Mouse (Mus musculus): ENCODE measurements around the gene Avil.

Gene Avil

GRCm38 (mm10) chr10:127000529-127000928 lies at the start of gene Avil:
Gene Avil, plus strand, starts transcription at chr10:127000709.
- in situ Hi-C loops (cut with MboI; ENCODE audit: unreplicated experiment in 2 of 2): no loop called here

- in situ Hi-C loops (cut with MboI; ENCODE audit: unreplicated experiment in 2 of 2): no loop called here
Measured at GRCm38 (mm10) chr10:126952375-126952774, 48.1 kb upstream of the Avil start.

- in situ Hi-C loops (cut with MboI; ENCODE audit: unreplicated experiment in 2 of 2): no loop called here
Measured at GRCm38 (mm10) chr10:126953029-126953471, 47.5 kb upstream of the Avil start.

- in situ Hi-C loops (cut with MboI; ENCODE audit: unreplicated experiment in 2 of 2): no loop called here
Measured at GRCm38 (mm10) chr10:126956692-126957358, 43.7 kb upstream of the Avil start.

GRCm38 (mm10) chr10:126957359-126958107 lies 43.0 kb upstream of the Avil start:
- in situ Hi-C loops (cut with MboI; ENCODE audit: unreplicated experiment in 2 of 2): no loop called here

- in situ Hi-C loops (cut with MboI; ENCODE audit: unreplicated experiment in 2 of 2): no loop called here
Measured at GRCm38 (mm10) chr10:126960496-126960895, 40.0 kb upstream of the Avil start.

GRCm38 (mm10) chr10:126961757-126962156 lies 38.8 kb upstream of the Avil start:
- in situ Hi-C loops (cut with MboI; ENCODE audit: unreplicated experiment in 2 of 2): no loop called here

GRCm38 (mm10) chr10:126962271-126962965 lies 38.1 kb upstream of the Avil start:
- in situ Hi-C loops (cut with MboI; ENCODE audit: unreplicated experiment in 2 of 2): no loop called here

GRCm38 (mm10) chr10:126962966-126963330 lies 37.6 kb upstream of the Avil start:
- in situ Hi-C loops (cut with MboI; ENCODE audit: unreplicated experiment in 2 of 2): no loop called here

GRCm38 (mm10) chr10:126963821-126964220 lies 36.7 kb upstream of the Avil start:
- in situ Hi-C loops (cut with MboI; ENCODE audit: unreplicated experiment in 2 of 2): no loop called here

GRCm38 (mm10) chr10:126971363-126972050 lies 29.0 kb upstream of the Avil start:
- in situ Hi-C loops (cut with MboI; ENCODE audit: unreplicated experiment in 2 of 2): no loop called here

- in situ Hi-C loops (cut with MboI; ENCODE audit: unreplicated experiment in 2 of 2): no loop called here
Measured at GRCm38 (mm10) chr10:126972051-126972725, 28.3 kb upstream of the Avil start.

GRCm38 (mm10) chr10:126972988-126973387 lies 27.5 kb upstream of the Avil start:
- in situ Hi-C loops (cut with MboI; ENCODE audit: unreplicated experiment in 2 of 2): no loop called here

- in situ Hi-C loops (cut with MboI; ENCODE audit: unreplicated experiment in 2 of 2): no loop called here
Measured at GRCm38 (mm10) chr10:126975706-126976105, 24.8 kb upstream of the Avil start.

- in situ Hi-C loops (cut with MboI; ENCODE audit: unreplicated experiment in 2 of 2): no loop called here
Measured at GRCm38 (mm10) chr10:126977076-126977475, 23.4 kb upstream of the Avil start.

- in situ Hi-C loops (cut with MboI; ENCODE audit: unreplicated experiment in 2 of 2): no loop called here
Measured at GRCm38 (mm10) chr10:126978277-126978994, 22.1 kb upstream of the Avil start, which contains the start of gene Ctdsp2. Gene Ctdsp2, plus strand, starts transcription at chr10:126978717.

- in situ Hi-C loops (cut with MboI; ENCODE audit: unreplicated experiment in 2 of 2): no loop called here
Measured at GRCm38 (mm10) chr10:126979121-126979635, 21.3 kb upstream of the Avil start.

GRCm38 (mm10) chr10:126979636-126980151 lies 20.8 kb upstream of the Avil start:
- in situ Hi-C loops (cut with MboI; ENCODE audit: unreplicated experiment in 2 of 2): no loop called here

GRCm38 (mm10) chr10:126980221-126980932 lies 20.1 kb upstream of the Avil start:
- in situ Hi-C loops (cut with MboI; ENCODE audit: unreplicated experiment in 2 of 2): no loop called here

Measured in v-Abl transformed pro-B cells (cell line).